Mouse (Mus musculus) mature B cell (primary cell): ENCODE measurements around the gene Lsr.

Experiments used
- in situ Hi-C: fragments of 300-500 bp; cut with MboI; formaldehyde crosslinking; loops from 2 replicates; pipeline ENCODE4 v1.14.3; 2019

The Lsr gene

DNA sequence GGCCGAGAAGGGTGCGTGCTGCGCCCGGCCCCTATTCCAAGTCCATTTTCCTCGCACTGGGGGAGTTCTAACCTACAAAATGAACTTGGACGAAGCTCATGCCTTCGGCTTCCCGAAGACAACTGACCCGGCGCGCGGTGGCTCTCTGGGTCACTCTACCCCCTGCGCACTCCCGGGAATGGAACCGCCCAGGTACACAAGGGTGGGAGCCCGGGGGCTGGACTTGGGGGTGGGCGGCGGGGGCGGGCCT, at the start of gene Lsr:
Lsr (minus strand) TSS at position 214 of the 250 bp plus-strand sequence.
- in situ Hi-C loops: no loop called here

DNA sequence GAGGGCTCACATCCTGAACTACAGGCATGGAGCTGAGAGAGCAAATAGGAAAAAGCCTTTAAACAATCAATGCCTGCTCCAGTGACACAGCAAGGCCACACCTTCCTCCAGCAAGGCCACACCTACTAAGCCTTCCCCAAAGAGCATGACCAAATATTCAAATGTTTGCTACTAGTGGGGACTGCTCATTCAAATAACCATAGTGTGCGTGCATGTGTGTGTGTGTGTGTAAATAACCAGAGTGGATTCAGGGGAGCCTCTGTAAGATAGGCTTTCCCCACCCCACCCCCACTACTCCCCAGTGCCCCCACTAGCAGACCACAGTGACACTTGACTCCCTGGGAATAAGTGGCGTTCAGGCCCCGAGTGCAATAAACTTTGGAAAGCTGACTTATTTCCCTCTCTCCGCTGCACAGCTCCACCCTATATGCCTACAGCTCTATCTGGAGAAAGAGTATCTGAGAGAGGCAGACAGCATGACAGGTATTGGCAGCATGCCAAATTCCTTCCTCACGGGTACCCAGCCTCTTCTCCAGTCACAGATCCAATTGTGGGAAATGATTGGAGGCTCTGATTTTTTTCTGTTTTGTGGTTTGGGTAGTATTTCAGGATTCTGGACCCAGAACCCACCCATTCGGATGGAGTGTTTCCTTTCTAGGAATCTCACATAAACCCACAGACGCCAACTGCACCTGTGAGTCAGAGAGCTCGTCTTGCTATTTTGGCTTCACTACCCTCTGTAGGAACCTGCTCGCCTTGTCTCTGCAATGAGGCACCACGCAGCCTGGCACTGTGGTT, 44.0 kb upstream of the Lsr start:
- in situ Hi-C loops: no loop called here

DNA sequence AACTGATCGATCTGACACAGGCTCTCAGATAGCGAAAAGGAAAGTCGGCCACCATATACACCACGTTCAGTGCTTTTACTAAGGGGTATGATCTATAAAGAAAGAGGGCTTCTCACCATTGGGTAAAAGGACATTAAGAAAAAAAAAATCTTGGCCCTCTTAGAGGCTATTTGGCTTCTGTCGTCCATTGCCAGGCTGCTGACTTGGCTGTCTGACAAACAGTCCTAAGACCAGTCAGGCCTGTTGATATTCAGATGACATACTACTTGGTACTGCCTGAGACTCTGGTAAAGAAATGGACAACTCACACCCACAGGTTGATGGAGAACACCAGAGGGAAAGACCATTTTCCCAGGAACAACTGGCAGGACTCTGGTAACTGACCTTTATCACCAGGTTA, 39.7 kb upstream of the Lsr start:
- in situ Hi-C loops: no loop called here

DNA sequence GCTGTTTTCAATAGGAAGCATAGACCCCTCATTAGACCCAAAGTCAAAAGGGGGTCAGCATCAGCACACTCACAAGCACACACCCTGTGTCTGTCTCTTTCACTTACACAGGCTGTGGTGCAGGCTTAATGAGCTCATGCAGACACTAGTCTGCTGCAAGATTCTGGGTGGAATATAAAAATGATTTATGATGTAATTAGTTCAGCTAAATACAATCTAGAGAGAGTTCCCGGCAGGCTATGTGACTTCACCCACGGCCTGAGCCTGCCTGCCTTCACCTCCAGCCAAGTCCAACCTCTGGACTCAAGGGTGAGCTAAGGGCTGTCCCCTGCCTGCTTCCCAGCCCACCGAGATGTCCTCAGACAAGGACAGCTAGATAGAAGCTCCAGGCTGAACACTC, 35.6 kb upstream of the Lsr start:
- in situ Hi-C loops: no loop called here

DNA sequence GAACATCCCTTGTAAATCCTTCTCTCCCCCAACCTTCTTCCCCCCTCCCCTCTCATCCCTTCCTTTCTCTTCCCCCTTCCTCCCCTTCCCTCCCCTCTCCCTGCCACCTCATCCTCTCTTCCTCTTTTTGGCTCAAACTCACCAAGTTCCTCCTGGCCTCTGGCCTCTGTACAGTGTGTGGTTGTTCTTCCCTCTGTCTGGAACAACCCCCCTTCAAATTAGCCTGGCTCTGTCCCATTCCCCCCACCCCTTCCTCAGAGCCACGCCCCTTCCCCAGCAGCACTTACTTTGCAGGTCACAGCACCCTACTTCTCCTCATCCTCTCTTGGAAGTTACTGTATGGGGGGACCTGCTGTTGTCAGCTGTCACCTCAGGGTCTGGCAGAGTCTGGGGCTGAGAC, 34.9 kb upstream of the Lsr start:
- in situ Hi-C loops: no loop called here

DNA sequence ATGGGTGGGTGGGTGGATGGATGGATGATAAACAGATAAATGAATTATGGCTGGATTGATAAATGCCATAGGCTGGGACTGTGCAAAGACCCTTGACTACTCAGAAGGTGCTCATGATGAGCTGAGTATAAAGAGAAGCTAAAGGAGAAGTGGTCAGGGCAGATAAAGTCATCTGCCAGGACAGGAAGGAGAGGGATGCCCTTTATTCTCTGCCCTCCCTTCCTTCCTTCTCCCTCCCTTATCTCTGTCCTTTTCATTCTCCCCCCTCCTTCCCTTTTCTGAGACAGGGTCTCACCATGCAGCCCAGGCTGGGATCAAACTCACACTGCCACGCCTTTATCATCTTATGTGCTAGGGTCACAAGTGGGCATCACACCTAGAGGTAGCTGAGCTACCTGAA, 34.5 kb upstream of the Lsr start:
- in situ Hi-C loops: no loop called here

DNA sequence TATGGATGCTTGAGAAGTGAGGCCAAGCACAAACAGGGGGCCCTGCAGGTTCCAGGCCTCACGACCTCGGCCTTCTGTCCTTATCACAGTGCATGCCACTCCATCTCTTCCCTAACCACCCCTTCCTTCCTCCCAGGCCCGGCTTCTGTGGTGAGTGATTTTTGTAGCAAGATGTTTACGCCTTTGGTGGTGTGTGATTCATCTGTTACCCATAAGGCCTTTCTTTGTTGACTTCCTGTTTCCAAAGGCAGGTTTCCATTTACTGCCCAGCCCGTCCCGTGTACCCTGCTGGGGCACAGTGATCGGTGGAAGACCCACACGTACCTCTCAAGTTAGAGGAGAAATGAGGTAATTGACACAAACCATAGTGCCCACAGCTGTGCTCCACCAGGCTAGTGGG, 29.4 kb upstream of the Lsr start:
- in situ Hi-C loops: no loop called here

DNA sequence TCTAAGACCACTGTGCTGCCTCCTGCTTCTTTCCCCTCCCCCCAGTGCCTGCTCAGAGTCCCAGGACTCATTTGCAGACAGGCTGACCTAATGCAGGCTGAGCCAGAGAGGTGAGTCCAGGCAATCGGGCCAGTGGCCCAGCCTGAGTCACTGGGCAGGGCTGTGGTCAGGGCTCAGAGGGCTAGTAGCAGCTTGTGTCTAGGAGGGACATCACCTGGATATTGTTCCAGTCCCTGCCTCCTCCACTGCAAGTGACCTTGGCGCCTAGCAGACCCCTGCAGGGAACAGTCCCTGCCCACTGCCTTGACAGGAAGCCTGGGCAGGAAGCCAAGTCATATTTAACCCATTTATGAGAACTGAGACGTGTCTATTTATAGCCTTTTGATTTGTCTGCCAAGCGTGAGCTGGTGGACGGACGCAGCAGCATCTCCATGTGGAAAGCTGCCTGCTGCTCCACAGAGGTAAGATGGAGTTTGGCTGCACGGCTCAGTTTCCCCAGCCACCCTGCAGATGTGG, 27.3 kb upstream of the Lsr start:
- in situ Hi-C loops: no loop called here

DNA sequence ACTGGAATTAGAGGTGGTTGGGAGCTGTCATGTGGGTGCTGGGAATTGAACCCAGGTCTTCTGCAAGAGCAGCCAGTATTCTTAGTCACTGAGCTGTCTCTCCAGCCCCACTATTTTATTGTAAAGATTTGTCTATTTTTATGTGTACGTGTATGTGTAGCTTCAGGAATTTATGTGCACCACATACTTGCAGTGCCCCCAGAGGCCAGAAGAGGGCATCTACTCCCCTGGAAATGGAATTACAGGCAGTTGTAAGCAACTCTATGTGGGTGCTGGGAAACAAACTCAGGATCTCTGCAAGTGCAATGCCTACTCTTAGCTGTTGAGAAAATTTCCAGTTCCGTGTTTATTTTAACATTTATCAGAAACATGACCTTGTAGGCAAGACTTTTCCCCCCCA, 23.2 kb upstream of the Lsr start:
- in situ Hi-C loops: no loop called here

DNA sequence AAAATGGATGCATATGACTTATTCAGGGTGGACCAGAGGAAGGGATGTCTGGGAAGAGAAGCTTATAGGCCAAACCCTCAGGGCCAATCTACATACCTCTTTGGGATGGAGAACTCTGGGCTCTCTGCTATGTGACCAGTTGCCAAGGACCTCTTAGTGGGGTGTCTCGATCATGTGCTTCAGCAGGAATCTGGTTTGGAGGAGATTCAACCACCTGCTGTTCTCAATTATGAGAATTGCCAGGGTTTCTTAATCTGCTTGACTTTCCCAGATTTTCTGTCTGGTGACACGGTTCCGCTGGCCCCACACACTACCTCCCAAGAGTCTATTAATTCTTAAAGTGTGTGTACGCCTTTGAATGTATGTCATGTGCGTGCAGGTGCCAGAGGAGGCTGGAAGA, 20.7 kb upstream of the Lsr start:
- in situ Hi-C loops: no loop called here

DNA sequence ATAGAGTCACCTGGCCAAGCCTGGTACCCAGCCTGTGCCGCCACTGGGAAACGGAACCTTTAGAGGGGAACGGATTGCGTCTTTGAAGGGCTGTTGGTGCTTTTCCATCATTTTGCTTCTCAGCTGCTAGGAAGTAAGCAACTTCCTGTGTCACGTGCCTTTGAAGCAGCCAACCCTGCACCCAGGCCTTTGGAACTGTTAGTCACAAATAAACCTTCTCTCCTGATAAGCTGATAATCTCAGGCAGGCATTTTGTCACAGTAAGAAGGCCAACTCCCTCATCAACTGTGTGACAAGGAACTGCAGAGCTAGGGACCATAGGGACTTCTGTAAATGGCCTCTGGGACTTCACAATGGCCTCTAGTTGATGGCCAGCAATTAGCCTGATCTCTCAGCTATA, 18.9 kb upstream of the Lsr start:
- in situ Hi-C loops: no loop called here

DNA sequence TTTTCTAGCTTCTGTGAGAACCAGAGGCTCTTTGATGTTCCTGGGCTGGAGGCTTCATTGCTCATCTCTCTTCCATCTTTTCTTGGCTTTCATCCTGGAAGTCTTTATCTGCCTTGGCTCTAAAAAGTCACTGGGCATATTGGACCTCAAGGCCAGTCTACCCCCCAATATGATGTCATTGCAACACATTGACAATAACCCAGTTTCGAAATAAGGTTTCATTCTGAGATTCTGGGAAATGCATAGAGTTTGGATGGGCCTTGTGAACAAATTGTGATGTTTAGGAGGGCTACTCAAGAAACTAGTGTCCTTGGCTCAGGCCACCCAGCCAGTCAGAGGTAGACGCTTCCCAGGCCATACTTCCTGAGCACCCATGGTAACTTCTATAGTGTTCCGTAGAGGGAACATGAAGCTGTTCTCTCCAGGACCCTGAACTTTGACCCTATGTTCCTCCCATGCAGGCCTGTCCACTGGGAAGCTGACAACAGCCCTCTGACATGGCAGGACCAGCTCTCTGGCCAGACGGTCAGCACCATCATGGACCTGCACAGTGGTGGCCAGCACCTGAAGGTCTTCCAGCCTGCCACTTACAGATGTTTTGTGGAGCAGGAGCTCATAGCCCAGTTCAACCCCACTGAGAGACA, 15.4 kb upstream of the Lsr start:
- in situ Hi-C loops: no loop called here

DNA sequence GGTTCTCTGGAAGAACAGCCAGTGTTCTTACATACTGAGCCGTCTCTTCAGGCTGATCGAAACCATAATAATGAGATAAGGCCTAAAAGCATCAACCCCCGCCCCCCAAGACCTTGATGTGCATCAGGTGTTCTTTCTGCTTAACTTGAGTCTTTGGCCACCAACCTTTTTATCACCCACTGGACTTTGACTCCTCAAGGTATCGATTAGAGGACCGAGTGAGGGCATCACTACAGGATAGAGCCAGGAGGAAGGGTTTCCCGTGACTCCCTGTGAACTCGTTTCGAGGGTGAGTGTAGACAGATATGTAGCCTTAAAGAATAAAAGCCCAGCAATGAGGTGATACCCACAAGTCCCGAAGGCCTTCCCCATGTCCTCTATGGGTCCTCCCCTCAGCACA, 12.1 kb upstream of the Lsr start:
- in situ Hi-C loops: no loop called here

DNA sequence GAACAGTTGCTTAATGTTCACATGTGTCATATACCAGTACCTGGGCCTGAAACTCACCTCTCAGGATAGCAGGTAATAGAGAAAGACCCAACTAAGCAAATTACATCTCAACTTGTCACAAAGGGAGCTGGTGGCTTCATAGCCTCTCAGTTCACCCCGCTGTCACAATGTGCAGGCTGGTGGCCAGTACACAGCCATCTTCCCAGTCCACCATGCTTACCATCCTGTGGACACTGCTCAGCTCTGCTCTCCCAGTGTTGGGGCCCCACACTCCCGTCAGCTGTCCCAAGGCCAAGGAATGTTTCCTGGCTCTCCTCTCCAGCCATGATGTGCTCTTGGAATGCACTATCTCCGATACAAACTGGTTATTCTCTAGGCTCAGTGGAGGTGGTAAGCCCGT, 8.4 kb upstream of the Lsr start:
- in situ Hi-C loops: no loop called here

DNA sequence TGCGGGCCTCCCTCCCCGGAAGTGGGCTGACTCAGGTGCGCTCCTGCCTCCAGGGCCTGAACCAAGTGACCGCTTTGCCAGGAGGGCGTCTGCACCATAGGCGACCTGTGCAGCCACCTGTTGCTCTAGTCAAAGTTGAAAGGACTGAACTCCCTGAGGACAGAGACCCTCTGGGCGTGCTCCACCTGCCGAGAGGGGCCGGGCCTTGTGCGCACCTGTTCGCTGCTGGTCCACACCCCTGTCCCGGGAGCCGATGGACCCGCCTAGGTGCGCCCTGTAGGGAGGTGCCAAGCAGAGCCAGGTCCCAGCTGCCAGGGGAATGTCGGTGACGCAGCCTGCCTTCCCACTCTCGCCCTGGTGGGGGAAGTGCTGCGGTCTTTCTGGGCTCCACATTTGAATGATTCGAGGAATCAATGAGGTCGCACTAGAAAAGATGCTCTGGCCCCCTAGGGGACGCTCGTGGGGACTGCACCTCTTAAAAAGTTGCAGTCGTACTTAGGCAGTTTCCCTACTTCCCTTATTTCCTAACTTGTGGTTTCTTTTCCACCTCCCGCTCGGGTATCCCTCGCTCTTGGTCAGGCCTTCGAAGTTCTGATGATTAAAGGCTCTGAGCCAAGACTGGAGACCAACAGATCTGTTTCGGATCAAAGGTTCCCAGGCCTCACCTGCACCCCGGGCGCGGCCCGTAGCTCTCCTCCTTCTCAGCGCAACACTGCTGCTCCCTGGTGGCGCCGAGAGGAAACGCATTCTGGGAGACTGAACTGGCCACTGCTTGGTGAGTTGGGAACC, 431 bp upstream of the Lsr start, which contains the start of gene Fam187b:
Fam187b (plus strand) TSS at position 290 of the 789 bp plus-strand sequence.
- in situ Hi-C loops: no loop called here

DNA sequence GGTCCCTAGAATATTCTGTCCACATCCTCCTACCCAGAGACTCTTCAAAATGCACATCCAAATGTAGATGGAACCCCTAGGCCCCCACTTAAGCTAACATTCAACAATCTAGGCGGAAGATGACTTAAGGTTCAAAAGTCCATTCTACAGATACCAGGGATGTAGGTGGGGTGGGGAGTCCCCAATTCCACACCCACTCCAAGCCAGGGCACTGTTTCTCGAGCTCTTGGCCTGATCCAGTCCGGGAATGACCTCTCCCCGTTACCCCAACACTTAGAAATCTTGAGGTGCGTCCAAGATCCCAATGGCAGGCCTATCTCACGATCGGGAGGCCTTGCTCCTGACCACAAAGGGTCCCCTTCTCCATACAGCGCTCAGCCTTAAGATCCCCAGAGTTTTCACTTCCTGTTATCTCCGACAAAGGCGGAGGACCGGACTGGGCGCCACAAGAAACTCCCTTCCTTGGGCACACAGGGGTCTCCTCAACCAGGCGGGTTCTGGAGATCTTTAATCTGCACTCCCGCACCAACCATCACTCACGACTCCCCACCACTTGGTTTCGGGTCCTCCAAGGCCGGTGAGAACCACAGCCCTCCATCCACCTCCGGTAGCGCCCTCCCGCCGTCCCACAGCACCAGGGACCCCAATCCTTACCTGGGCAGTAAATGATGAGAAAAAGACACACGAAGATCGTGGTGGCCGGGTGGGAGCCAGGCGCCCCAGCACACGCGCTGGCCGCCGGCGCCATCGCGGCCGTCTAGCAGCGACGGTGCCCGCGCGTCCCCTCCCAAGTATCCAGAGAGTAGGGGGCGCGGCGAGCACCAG, 626 bp downstream of the Lsr start:
- in situ Hi-C loops: no loop called here

DNA sequence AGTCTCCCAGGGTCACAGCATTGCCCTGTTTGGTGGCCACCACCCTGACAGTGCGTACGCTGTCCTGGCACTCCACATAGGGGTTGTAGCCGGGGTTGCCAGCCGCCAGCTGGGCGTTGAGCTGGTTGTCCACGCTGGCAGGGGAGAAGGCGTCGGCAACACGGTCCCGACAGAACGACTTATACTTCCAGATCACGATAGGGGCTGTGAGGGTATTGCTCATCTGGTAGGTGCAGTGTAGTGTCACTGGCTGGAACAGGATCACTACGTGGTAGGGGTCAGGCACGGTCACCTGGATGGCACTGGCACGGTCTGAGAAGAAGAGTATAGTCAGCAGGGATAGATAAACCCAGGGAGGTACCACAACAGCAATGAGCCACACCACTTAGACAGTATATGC, 1.4 kb downstream of the Lsr start:
- in situ Hi-C loops: no loop called here

DNA sequence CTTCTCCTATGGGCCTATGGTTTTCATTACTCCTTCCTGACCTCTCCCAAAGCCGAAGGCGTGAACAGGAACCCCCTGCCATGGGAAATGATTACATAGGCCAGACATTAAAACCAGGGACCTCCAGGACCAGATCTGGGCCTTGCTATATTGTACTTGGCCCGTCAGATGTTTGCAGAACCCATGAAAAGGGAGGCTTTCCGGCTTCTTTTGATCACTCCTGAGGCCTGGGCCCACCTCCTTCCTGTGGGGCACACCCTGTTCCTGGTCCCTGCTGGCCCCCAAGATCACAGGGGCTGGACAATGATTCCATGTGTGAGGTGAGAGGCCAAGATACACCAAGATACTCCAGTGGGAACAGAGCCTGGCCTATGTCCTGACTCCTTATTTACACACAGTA, 4.1 kb downstream of the Lsr start:
- in situ Hi-C loops: no loop called here

DNA sequence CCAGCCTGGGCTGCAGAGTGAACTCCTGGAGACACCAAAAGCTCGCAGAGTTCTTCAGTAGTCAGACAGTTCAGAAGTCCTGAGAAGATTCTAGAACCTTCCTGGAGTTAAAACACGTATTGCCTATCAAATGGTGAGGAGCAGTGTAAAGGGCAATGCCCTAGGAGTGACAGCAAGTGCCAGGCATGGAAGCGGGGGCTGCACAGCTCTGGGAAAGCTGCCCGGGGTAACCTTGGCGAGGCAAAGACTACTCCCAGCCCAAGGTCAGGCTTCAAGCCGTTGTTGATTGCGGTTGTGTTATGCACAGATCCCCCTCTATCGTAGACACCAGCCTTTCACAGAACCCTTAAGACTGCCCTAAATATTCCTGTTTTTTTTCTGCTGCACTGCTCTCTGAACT, 4.7 kb downstream of the Lsr start:
- in situ Hi-C loops: no loop called here

DNA sequence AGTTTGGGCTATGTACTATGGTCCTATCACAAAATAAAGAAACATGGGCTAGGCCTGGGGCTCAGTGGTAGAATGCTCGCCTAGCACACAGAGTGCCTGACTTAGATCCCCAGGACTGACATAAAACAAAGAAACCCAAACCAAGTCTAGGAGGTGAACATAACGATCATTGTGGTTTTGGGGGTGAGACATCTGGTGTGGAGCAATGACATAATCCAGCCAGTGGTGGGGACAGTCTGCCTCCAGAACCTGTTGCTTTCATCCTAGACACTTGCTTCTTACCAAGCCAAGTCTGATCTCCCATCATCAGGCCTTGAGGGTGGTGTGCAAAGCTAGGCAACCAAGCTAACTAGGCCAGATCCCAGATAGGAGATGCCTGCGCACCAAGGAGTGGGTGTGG, 6.6 kb downstream of the Lsr start:
- in situ Hi-C loops: no loop called here

DNA sequence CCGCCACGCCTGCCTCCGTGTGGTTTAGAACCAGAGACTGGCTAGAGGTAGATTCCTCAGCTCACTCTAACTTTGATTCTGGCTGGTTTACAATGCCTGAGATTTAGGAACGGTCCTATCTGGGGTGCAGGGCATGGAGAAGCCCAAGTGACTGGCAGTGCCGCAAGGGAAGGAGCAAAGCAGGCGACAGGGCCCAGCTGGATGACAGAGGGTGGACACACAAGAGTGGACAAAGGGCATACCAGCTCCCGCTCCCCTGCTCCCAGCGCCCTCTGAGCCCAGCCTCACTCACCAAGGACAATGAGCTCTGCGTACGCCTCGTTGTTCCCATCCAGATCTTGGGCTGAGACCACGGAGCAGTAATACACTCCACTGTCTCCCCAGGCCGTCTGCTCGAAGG, 7.6 kb downstream of the Lsr start:
- in situ Hi-C loops: no loop called here

DNA sequence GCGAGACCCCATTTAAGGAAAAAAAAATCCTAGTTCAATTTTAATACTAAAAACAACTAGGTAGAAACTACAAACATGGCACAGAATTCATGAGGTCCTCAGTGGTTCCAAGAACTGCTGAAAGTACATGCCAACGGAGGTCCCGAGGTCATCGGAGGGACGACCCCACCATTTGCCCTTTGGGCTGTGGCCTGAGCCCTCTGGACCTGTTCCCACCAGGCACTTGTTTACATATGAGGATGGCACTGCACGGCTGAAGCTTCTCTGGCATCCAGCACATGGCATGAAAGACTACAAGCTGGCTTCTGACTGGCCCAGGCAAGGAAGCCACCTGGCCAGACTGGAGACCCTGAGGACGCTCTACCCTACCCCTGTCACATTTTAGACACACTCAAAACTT, 8.9 kb downstream of the Lsr start:
- in situ Hi-C loops: no loop called here
